Mouse (Mus musculus): ENCODE measurements around the gene Olfr293. TPM values are rescaled to one million over a fixed set of nuclear protein-coding genes. Genes with fewer than 3 reads are reported as not detected.

Olfr293 gene
- total RNA-seq (2021): not detected

- DNase-seq: no peak
Observed at GRCm38 (mm10) chr7:86648761-86649160, at the start of gene Olfr293. TSS of gene Olfr293 (plus strand) at chr7:86649061.

DNA sequence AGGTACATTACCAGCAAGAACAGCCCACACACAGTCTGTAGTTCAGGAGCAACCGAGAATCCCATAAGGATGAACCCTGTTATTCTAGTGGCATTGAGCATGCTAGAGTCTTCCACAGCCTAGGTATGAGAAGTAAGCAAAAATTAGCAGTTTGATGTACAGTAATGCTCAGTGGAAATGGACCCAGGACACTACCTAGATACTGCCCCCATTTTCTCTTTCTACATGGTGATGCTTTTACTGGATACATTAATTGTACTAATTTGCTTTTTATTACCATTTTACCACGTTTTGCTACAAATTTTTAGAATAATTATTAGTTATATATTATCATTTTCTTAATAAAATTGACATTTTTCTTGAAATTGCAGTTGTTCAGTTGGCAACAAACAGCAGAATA lies 32.3 kb upstream of the Olfr293 start, which contains the start of gene Olfr294:
Gene Olfr294 (minus strand): TSS at position 101 of the 400 bp plus-strand sequence.
- no peak for DNase-seq

DNA sequence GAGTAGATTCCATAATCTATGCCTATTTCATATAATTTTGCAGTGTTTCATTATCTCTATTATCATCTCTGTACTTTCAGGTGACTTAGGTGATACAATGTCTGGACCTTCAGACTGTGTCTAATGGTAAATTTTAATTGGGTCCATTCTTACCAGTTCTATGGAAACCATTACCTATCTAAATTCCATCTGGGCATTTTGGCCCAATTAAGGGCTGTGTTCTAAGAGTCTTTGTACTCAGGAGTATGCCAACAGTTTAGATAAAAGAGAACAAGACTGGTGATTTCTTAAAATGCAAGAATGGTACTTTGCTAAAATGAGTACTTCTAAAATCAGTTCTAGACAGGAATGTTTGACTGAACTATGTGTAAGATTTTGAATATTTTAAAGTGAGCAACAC lies 39.2 kb downstream of the Olfr293 start, which contains the start of gene Olfr292:
Gene Olfr292 (plus strand): TSS at position 301 of the 400 bp plus-strand sequence.
- DNase-seq: no peak

Other genes with a start within 250 kb of the Olfr293 start
- gene Olfr301, start 245.2 kb upstream of the Olfr293 start, total RNA-seq (2021): not detected
- gene Olfr299, start 189.1 kb upstream of the Olfr293 start, total RNA-seq (2021): not detected
- gene Olfr298, start 156.6 kb upstream of the Olfr293 start, total RNA-seq (2021): not detected
- not detected for gene Olfr297, start 129.1 kb upstream of the Olfr293 start, total RNA-seq (2021)
- not detected for gene Olfr295, start 65.2 kb upstream of the Olfr293 start, total RNA-seq (2021)
- not detected for gene Olfr294, start 32.4 kb upstream of the Olfr293 start, total RNA-seq (2021)
- not detected for gene Olfr292, start 39.3 kb downstream of the Olfr293 start, total RNA-seq (2021)
- not detected for gene Folh1, start 126.9 kb downstream of the Olfr293 start, total RNA-seq (2021)
- not detected for gene Vmn2r77, start 146.0 kb downstream of the Olfr293 start, total RNA-seq (2021)

Data from heart, postnatal 4 days (tissue).